Mouse (Mus musculus) retina, embryonic 14.5 days (tissue): ENCODE data around the gene Spg21.
A peak's percentile ranks its signal among the peaks of the same experiment; 100 is the strongest.

Source experiments
- DNase-seq: peaks from one replicate; pipeline ENCODE4 v3.0.0-alpha.2; 2015; ENCODE audit warnings: low spot score

The Spg21 gene

GRCm38 (mm10) chr9:65460732-65461442, at the start of gene Spg21:
TSS of gene Spg21 (plus strand) at chr9:65460947.
- DNase-seq, result peak; percentile 98

DNA sequence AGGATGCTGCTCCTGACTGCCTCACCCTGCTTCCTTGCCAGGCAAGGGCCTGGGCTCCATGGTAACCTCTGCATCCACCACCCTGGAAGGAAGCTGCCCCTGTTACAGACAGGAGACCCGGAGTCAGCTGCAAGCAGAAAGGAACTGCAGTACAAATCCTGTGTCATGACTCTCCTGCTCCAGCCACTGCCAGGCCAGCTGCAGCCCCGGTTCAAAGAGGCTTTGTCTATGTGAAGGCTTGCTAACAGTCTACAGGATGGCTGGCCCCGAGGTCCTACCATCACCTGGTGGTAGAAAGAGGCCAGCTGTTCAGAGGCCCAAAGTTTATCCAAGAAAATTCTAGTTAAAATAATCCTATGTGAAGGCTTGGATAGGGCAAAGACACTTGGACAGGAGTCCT, 49.4 kb upstream of the Spg21 start:
- DNase-seq, result no peak

- DNase-seq, result no peak
Measured at GRCm38 (mm10) chr9:65417738-65418137, 43.0 kb upstream of the Spg21 start.

DNA sequence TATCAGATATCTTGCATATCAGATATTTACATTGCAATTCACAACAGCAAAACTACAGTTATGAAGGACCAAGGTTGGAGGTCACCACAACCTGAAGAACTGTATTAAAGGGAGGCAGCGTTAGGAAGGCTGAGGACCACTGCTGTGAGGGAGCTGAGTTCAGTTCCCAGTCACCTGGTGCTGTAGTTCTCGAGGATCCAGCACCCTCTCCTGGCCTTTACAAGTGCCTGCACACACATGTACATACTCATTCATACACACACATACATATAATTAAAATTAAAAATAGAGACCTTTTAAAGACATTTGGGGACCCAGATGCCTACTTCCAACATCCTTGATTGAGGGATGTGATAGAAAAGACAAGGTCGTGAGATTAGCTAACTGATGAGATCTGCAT, 41.1 kb upstream of the Spg21 start:
- DNase-seq, result no peak

DNA sequence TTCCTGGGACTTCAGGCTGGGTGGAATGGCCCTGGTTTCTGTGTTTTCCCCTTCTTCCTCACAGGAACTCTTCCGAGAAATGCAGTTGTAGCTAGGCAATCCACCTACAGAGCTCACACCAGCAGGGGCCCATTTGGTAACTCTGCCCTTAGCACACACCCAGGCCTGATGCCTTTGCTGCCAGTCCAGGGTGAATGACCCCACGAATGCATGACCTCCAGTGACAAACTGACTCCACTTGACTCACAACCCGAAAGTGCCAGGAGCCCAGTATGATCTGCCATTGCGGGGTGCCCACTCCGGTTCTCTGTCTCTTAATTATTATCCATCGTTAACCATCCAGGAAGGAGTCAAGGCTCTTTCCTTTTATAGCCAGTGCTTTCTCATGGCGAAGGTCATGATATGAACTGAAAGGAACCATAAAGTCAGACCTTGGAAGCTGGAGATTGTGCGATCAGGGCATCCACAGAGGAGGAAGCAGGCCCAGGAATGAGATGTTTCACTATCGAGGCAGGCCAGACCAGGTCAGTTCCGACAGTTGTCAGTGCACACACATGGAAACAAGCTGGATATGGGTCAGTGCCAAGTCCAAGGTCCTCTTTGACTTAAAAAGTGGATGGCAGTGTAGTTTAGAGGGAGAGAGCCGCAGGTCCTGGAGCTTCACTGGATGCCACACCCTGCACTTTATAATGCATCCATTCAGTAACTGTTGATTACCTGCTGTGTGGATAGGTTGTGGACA, 37.8 kb upstream of the Spg21 start, which contains the start of gene Slc51b:
Gene Slc51b, minus strand, starts transcription at position 196 of the 742 bp plus-strand sequence.
- no peak for DNase-seq

GRCm38 (mm10) chr9:65424393-65424792, 36.4 kb upstream of the Spg21 start:
- DNase-seq, result no peak

- DNase-seq, result no peak
Measured at GRCm38 (mm10) chr9:65427511-65427910, 33.2 kb upstream of the Spg21 start.

GRCm38 (mm10) chr9:65428003-65428402, 32.7 kb upstream of the Spg21 start:
- no peak for DNase-seq

DNA sequence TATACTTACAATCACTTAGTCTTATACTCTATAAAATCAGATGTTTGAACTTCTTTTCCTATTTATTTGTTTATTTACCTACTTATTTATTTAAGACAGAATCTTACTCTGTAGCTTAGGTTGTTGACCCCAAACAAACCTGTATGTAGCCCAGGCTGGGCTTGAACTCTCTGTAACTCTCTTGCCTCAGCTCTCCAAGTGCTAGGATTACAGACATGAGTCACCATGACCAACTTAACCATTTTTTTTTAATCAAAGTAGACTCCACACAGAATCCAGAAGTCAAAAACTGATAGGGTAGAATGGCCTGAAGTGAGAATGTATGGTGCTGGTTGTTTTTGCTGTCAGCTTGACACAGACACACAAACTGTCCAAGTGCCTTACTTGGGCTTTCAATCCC, 30.3 kb upstream of the Spg21 start:
- no peak for DNase-seq

GRCm38 (mm10) chr9:65430921-65431320, 29.8 kb upstream of the Spg21 start:
- DNase-seq, result no peak

DNA sequence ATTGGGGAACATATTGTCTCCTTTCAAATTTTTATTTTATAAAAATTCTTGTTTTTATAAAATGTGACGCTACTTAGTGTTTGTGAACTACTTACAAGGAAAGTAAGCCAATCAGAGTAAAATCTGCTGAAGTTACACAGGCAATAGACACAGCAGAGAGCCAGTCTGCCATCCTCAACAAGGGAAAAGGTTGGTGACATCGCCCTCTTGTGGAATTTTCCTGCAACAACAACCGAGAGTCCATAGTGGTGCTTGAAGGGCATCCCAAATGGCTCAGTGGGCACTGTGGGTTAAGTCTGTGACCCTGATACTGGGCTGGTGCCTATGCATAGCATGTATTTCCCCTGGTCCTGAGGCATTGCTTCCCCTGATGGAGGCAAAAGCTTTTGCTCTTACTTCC, 28.5 kb upstream of the Spg21 start:
- DNase-seq, result peak; percentile 95

DNA sequence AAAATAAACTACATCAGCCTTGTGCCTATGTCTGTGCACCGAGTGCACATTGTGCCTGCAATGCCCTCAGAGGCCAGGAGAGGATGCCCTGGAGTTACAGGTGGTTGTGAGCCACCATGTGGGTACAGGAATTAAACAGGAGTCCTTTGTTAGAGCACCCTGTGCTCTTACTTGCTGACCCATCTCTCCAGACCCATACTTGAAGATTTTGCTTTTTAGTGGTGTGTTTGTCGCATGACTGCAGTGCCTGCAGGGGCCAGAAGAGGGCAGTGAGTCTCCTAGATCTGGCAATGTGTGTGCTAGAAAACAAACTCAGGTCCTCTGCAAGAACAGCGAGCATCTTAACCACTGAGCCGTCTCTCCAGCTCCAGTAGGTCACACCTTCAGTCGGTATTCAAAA, 26.6 kb upstream of the Spg21 start:
- peak; percentile 53 for DNase-seq

- DNase-seq, result no peak
Measured at GRCm38 (mm10) chr9:65435211-65435610, 25.5 kb upstream of the Spg21 start.

- peak; percentile 97 for DNase-seq
Measured at GRCm38 (mm10) chr9:65435671-65436301, 25.0 kb upstream of the Spg21 start, which contains the start of gene Mtfmt. TSS of gene Mtfmt (plus strand) at chr9:65435782.

- DNase-seq, result no peak
Measured at GRCm38 (mm10) chr9:65444692-65445091, 16.1 kb upstream of the Spg21 start.

DNA sequence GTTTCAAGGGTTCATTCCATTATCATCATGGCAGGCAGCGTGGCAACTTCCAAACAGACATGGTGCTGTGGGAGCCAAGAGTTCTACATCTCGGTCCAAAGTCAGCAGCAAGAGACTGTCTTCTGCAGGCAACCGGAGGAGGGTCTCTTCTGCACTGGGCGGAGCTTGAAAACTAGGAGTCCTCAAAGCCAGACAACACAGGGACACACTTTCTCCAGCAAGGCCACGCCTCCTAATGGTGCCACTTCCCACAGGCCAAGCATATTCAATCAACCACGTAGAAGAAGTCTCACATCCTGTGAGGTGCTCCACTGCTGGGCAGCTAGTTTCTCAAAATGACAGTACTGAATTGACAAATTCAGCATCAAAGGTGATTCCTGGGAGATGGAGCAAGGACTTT, 12.8 kb upstream of the Spg21 start:
- DNase-seq, result no peak

DNA sequence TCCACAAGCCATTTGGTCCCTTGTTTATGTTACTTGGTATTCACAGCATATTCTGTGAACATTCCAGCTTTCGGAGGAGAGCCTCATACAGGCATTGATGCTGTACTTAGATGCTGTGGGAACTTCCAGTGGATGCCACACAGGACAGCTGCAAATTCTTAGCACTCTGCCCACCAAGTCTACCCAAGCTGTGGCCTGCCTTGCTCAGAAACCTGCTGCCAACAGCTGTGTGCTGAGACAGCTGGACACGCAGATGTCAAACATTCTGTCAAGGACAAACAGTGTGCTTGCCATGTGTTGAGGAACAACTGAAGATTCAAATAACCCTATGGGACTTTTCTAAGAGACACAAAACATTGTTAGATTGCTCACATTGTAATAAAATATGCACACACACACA, 1.8 kb upstream of the Spg21 start:
- no peak for DNase-seq

GRCm38 (mm10) chr9:65460198-65460597, 549 bp upstream of the Spg21 start:
- no peak for DNase-seq

DNA sequence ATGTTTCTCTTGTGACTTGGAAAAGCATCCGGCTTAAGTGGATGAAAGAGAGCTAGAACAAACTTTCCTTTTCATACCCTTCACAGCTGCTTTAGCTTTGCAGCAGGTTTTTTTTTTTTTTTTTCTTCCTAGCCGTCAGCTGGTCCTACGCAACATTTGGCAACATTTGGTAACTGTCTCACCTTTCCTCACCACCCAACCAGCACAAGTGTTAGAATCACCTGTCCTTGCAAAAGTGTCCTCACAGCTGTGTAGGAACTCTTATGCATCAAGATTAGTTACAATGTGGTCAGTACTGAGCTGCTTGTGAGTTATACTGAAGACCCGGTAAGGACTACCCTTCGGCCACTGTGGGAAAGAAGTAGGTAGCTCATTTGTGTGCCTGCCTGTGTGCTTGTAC, 1.8 kb downstream of the Spg21 start:
- no peak for DNase-seq

- no peak for DNase-seq
Measured at GRCm38 (mm10) chr9:65464161-65464560, 3.4 kb downstream of the Spg21 start.

- DNase-seq, result no peak
Measured at GRCm38 (mm10) chr9:65465241-65465640, 4.5 kb downstream of the Spg21 start.

- peak; percentile 79 for DNase-seq
Measured at GRCm38 (mm10) chr9:65467686-65468085, 6.9 kb downstream of the Spg21 start.

DNA sequence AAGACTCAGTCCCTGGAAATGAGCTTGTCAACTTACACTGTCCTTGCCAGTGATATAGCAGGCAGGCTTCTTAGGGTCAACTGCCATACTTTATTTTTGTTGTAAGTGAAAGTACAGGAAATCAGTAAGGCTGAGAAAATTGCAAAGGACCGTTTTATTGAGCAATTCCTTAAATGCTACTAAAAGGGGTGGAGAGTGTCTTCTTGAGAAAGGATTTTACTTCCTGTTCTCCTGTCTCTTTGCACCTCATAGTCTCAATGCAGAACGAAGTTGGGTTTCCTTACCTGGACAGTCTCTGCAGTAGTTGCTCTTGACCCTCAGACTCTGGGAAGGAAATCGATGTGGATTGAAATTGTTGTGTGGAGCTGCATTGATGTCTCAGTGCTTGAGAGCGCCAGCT, 12.0 kb downstream of the Spg21 start:
- DNase-seq, result no peak
